Mouse (Mus musculus): ENCODE results near the gene Apba1. TPM values are rescaled to one million over a fixed set of nuclear protein-coding genes. Genes with fewer than 3 reads are reported as not detected.

Apba1 gene
- polyA plus RNA-seq, 2 experiments, result 0.04 to 0.07 TPM

- Histone ChIP-seq H3K27ac (no peak overlapping the region), H3K27me3 (ENCODE audit: control insufficient read depth, insufficient read depth, low read length) (no peaks in the 10 kb centered on the region), H3K9ac (replicated peaks) (no peak overlapping the region), H3K9me3 (ENCODE audit: control insufficient read depth, low read length) (no peaks in the 10 kb centered on the region), H3K4me3 (ENCODE audit: insufficient read depth in 1 of 2, low read depth in 2 of 2, low read length in 2 of 2) (no peak overlapping the region), H3K4me2 (ENCODE audit: low read depth) (no peak overlapping the region), H3K36me3 (replicated peaks; ENCODE audit: control insufficient read depth, insufficient read depth, low read depth) (no peaks in the 10 kb centered on the region), H3K4me1 (replicated peaks; ENCODE audit: control insufficient read depth in 2 of 2, insufficient read depth in 2 of 2, low read length in 1 of 2) (no peaks in the 10 kb centered on the region)
- DNase-seq (ENCODE audit: low read depth in 3 of 3, low spot score in 3 of 3) (no peak), ATAC-seq (ENCODE audit: insufficient read depth) (no peak)
- peak; percentile 68 for TF ChIP-seq CTCF (IDR thresholded peaks at IDR 0.05; ENCODE audit: low read depth)
- no peak for TF ChIP-seq EP300 (IDR thresholded peaks at IDR 0.05; ENCODE audit: low read depth)
- WGBS (ENCODE audit: insufficient replicate concordance), result 52% methylated on average over 3 of the region's 3 CpGs
Observed at GRCm38 (mm10) chr19:23901177-23901576, 142.5 kb downstream of the Apba1 start.

- no peaks in the 10 kb centered on the region for H3K36me3 ChIP-seq (replicated peaks; ENCODE audit: control insufficient read depth, insufficient read depth, low read depth)
- TF ChIP-seq CTCF (IDR thresholded peaks at IDR 0.05; ENCODE audit: low read depth) (no peak), EP300 (IDR thresholded peaks at IDR 0.05; ENCODE audit: low read depth) (no peak)
- no peak overlapping the region for H3K4me2 ChIP-seq (ENCODE audit: low read depth)
- no peaks in the 10 kb centered on the region for H3K4me1 ChIP-seq (replicated peaks; ENCODE audit: control insufficient read depth in 2 of 2, insufficient read depth in 2 of 2, low read length in 1 of 2)
- no peak overlapping the region for H3K4me3 ChIP-seq (ENCODE audit: insufficient read depth in 1 of 2, low read depth in 2 of 2, low read length in 2 of 2)
- no peaks in the 10 kb centered on the region for H3K9me3 ChIP-seq (ENCODE audit: control insufficient read depth, low read length)
- H3K27me3 ChIP-seq (ENCODE audit: control insufficient read depth, insufficient read depth, low read length), result no peaks in the 10 kb centered on the region; the same call in 1 of the 2 replicates
- ATAC-seq (ENCODE audit: insufficient read depth) (no peak), DNase-seq (ENCODE audit: low read depth in 3 of 3, low spot score in 3 of 3) (no peak)
- WGBS (ENCODE audit: insufficient replicate concordance), result 75% methylated on average over 4 of the region's 4 CpGs
- H3K27ac ChIP-seq, result no peak overlapping the region
- H3K9ac ChIP-seq (replicated peaks), result no peak overlapping the region
Observed at GRCm38 (mm10) chr19:23901768-23902167, 143.1 kb downstream of the Apba1 start.

GRCm38 (mm10) chr19:23903066-23903465 is 144.4 kb downstream of the Apba1 start:
- H3K4me3 ChIP-seq (ENCODE audit: insufficient read depth in 1 of 2, low read depth in 2 of 2, low read length in 2 of 2), result no peak overlapping the region
- no peaks in the 10 kb centered on the region for H3K4me1 ChIP-seq (replicated peaks; ENCODE audit: control insufficient read depth in 2 of 2, insufficient read depth in 2 of 2, low read length in 1 of 2)
- ATAC-seq (ENCODE audit: insufficient read depth) (no peak), DNase-seq (ENCODE audit: low read depth in 3 of 3, low spot score in 3 of 3) (no peak)
- H3K27me3 ChIP-seq (ENCODE audit: control insufficient read depth, insufficient read depth, low read length), result no peaks in the 10 kb centered on the region; the same call in 1 of the 2 replicates
- no peaks in the 10 kb centered on the region for H3K36me3 ChIP-seq (replicated peaks; ENCODE audit: control insufficient read depth, insufficient read depth, low read depth)
- H3K9ac ChIP-seq (replicated peaks), result no peak overlapping the region
- H3K27ac ChIP-seq, result no peak overlapping the region
- no peak overlapping the region for H3K4me2 ChIP-seq (ENCODE audit: low read depth)
- TF ChIP-seq EP300 (IDR thresholded peaks at IDR 0.05; ENCODE audit: low read depth) (no peak), CTCF (IDR thresholded peaks at IDR 0.05; ENCODE audit: low read depth) (no peak)
- H3K9me3 ChIP-seq (ENCODE audit: control insufficient read depth, low read length), result no peaks in the 10 kb centered on the region
- 68% methylated on average over 7 of the region's 7 CpGs for WGBS (ENCODE audit: insufficient replicate concordance)

GRCm38 (mm10) chr19:23904922-23905321 is 146.2 kb downstream of the Apba1 start:
- no peak for DNase-seq (ENCODE audit: low read depth in 3 of 3, low spot score in 3 of 3)
- Histone ChIP-seq H3K27me3 (ENCODE audit: control insufficient read depth, insufficient read depth, low read length) (no peaks in the 10 kb centered on the region; the same call in 1 of the 2 replicates), H3K4me1 (replicated peaks; ENCODE audit: control insufficient read depth in 2 of 2, insufficient read depth in 2 of 2, low read length in 1 of 2) (no peaks in the 10 kb centered on the region), H3K4me3 (ENCODE audit: insufficient read depth in 1 of 2, low read depth in 2 of 2, low read length in 2 of 2) (no peak overlapping the region), H3K36me3 (replicated peaks; ENCODE audit: control insufficient read depth, insufficient read depth, low read depth) (no peaks in the 10 kb centered on the region), H3K9me3 (ENCODE audit: control insufficient read depth, low read length) (no peaks in the 10 kb centered on the region), H3K4me2 (ENCODE audit: low read depth) (no peak overlapping the region), H3K9ac (replicated peaks) (no peak overlapping the region), H3K27ac (no peak overlapping the region)
- no peak for ATAC-seq (ENCODE audit: insufficient read depth)
- WGBS (ENCODE audit: insufficient replicate concordance), result 57% methylated on average over 4 of the region's 4 CpGs
- TF ChIP-seq CTCF (IDR thresholded peaks at IDR 0.05; ENCODE audit: low read depth) (no peak), EP300 (IDR thresholded peaks at IDR 0.05; ENCODE audit: low read depth) (no peak)

GRCm38 (mm10) chr19:23905772-23906171 is 147.1 kb downstream of the Apba1 start:
- no peak overlapping the region for H3K27ac ChIP-seq

More at GRCm38 (mm10) chr19:23905772-23906171, 147.1 kb downstream of the Apba1 start:
- no peak for DNase-seq (ENCODE audit: low read depth in 3 of 3, low spot score in 3 of 3)
- no peaks in the 10 kb centered on the region for H3K36me3 ChIP-seq (replicated peaks; ENCODE audit: control insufficient read depth, insufficient read depth, low read depth)
- no peak overlapping the region for H3K4me2 ChIP-seq (ENCODE audit: low read depth)
- H3K9me3 ChIP-seq (ENCODE audit: control insufficient read depth, low read length), result no peaks in the 10 kb centered on the region
- no peak for TF ChIP-seq EP300 (IDR thresholded peaks at IDR 0.05; ENCODE audit: low read depth)
- no peak for TF ChIP-seq CTCF (IDR thresholded peaks at IDR 0.05; ENCODE audit: low read depth)
- no peak overlapping the region for H3K9ac ChIP-seq (replicated peaks)
- WGBS (ENCODE audit: insufficient replicate concordance), result 68% methylated on average over 5 of the region's 5 CpGs
- H3K27me3 ChIP-seq (ENCODE audit: control insufficient read depth, insufficient read depth, low read length), result no peaks in the 10 kb centered on the region; the same call in 1 of the 2 replicates
- ATAC-seq (ENCODE audit: insufficient read depth), result no peak
- no peaks in the 10 kb centered on the region for H3K4me1 ChIP-seq (replicated peaks; ENCODE audit: control insufficient read depth in 2 of 2, insufficient read depth in 2 of 2, low read length in 1 of 2)
- H3K4me3 ChIP-seq (ENCODE audit: insufficient read depth in 1 of 2, low read depth in 2 of 2, low read length in 2 of 2), result no peak overlapping the region

Data from liver, embryonic 14.5 days (tissue).